Mouse (Mus musculus) frontal cortex, postnatal 10 days (tissue): ENCODE data around the gene Cdh23.
A peak's percentile ranks its signal among the peaks of the same experiment; 100 is the strongest.

Source experiments
- DNase-seq, 2 experiments: peaks; one replicate each; pipeline ENCODE4 v3.0.0; 2022; ENCODE audit warnings: low spot score in 2 of 2, mixed read lengths in 1 of 2

Cdh23 gene

DNA sequence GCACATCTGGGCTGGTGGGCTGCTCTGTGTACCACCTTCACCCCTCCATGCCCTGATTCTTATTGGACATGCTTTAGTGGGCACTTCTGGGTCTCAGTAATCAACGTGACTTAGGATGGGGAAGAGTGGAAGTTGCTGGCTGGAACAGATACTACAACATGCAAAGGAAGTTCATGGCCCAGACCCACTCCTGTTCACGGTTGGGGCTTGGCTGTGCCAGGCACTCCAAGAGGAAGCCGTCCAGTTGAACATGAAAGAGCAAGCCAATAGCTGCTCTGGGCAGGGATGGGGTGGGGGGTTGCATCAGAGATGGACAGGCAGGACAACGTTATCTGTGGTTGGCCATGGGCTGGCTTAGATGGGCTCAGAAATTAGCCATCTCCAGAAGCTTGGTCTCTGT lies 328.4 kb downstream of the Cdh23 start:
- no peak for DNase-seq

DNA sequence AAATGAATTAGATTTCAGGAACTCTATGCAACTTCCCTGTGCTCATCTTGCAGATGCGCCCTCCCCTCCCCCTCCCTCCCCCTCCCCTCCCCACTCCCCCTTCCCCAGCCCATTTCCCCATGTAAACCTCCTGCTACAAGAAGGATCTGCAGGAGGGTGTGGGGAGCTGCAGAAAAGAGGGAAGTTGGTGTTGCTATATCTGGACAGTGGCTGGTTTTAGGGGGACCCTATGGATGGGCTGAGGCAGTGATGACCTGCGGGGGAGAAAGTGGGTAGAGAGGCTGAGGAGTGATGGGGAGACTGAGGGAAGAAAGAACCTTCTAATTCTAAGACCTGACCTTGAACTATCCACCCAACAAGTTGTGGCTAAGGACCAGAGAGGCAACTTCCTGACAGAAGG lies 329.1 kb downstream of the Cdh23 start:
- DNase-seq = no peak

DNA sequence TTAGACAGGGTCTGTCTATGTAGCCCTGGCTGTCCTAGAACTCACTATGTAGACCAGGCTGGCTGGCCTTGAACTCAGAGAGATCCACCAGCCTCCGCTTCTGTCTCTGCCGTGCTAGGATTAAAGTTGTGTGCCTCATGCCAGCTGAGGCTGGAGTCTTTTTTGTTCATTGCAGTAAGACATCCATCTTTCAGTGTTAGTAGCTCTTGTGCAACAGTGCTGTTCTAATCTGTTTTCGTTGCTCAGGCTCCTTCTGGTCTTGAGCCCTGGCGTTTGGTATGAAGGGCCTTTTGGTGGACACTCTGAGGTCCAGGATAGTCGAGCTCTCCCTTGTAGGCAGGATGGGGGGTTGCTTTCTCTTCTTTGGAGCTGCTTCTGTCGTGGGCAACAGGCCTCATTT lies 332.9 kb downstream of the Cdh23 start:
- no peak for DNase-seq

DNA sequence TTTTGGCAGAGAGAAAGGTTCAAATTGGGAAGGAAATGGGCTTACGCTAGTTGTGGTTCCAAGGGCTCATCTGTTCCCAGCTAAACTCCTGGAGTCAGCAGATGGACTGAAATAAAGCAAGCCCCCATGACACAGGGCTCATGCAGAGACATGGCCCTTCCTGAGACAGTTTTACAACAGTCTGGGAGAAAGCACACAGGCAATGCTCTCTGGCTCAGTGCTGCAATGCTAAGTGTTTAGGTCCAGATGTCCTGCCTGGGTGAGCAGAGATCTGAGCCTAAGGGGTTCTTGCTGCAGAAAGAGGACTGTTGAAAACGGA lies 334.0 kb downstream of the Cdh23 start:
- DNase-seq = no peak

DNA sequence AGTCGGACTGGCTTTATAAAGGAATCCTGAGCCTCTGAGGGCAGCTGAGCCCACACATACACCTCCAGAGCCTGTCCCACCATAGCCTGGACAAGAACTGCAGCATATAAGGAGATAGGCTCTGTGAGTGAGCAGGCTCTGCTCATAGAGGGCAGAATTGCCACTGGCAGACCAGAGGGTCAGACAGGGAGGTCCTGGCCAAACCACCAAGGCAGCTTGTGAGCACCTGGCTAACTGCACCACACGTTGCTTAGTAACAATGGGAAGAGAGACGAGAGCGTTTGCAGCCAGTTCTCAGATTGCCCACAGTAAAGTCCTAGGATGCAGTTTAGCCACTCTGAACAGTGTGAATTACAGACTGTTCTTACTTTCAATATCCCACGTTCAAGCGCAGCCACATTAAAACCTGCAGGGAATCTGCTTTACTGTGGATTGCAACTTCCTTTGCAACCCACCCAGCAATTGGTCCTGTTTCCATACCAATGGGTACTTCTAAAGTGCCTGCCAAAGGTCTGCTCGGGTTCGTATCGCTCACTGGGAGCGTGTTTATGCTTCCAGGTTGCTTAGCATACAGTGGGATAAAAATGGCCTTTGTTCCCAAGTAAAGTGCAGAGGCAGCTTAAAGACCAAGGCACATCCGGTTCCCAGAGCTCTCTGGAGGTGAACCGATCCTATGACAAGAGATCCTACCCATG lies 334.5 kb downstream of the Cdh23 start:
- no peak for DNase-seq

DNA sequence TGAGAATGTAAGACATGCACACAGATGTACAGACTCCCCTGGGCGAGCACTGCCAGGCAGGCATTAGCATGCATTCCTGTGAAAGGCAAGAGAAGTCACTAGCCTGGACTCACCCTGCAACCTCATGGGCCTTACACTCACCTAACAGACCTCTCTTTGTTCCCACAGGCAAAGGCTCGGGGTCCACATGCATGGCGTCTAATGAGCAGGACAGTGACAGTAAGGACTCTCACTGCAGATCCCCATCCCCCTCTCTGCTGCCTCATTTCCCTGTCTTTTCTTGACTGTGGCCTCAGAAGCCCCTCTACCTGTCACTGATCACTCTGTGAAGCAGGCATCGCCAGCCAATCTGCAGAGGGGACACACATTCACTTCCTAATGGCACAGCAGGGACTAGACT lies 337.5 kb downstream of the Cdh23 start:
- DNase-seq = no peak

DNA sequence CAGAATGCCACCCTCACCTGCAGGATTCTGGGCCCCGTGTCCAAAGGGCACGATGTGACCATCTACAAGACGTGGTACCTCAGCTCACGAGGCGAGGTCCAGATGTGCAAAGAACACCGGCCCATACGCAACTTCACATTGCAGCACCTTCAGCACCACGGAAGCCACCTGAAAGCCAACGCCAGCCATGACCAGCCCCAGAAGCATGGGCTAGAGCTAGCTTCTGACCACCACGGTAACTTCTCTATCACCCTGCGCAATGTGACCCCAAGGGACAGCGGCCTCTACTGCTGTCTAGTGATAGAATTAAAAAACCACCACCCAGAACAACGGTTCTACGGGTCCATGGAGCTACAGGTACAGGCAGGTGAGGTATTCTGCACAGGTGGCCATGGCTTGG lies 338.4 kb downstream of the Cdh23 start:
- no peak for DNase-seq

DNA sequence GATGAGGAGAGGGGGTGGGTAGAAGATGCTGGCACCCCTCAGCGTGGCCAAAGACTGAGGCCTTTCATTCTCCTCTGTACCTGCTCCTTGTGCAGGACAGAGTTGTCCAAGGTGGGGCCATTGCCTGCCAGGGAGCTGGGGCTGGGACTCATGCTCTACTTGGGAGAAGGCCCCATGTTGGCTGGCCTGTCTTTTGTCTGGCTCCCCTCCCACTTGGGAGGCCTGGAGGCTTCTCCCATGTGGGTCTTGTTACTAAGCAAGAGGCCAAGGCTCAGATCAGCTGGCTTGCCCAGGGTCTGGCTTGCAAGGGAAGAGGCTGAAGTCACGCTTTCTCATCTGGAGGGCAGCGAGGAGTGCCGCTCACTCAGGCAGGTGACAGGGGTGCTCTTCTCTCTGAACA lies 338.8 kb downstream of the Cdh23 start:
- DNase-seq = no peak

DNA sequence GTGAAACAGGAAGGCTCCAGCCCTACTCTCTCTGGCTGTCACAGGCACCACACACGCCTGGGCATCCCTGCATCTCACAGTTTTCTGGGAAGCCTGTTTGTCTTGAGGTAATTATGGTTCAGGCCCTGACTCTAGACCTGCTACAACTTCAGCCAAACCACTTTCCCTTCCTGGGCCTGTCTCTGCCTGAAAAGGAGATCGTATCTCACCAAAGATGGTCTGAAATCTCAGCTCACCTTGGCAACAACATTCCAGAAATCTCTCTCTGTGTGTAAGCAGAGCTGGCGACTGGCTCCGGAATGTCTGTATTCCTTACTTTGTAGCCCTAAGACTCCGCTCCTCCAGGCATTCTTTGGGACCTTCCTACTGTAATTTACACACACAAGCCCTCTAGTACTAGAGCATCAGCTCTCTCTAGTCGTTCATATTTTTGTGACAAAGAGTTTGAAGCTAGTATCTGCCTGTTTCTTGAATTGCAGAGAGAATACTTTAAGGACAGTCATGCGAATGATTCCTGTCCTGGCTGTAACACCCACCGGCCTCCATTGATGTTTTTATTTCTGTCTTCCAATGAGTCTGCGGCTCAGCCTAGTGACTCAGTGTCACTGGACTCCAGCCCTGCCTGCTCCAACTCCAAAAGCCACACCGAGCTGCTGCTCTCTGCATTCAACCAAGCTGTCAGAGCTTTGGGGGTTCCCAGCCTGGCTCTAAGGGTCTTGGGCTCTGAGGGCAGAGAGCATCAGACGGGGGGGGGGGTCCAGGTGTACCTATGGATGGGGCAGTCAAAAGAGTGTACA lies 341.2 kb downstream of the Cdh23 start:
- DNase-seq = no peak

DNA sequence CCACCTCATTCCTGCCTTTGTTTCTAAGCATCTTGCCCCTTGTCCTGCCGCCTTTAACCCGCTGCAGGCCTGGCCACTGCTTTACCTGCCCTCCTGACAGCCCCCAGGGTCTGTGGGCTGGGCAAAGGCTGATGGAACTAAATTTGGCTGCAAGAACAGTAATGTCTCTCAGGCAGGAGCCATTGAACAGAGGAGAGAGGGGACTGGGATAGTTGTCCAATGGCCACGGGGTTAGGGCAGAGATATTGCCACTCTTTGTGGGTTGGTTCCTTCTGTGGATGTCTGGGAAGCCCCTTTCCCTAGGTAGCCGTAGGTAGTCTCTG lies 342.3 kb downstream of the Cdh23 start:
- DNase-seq = no peak

DNA sequence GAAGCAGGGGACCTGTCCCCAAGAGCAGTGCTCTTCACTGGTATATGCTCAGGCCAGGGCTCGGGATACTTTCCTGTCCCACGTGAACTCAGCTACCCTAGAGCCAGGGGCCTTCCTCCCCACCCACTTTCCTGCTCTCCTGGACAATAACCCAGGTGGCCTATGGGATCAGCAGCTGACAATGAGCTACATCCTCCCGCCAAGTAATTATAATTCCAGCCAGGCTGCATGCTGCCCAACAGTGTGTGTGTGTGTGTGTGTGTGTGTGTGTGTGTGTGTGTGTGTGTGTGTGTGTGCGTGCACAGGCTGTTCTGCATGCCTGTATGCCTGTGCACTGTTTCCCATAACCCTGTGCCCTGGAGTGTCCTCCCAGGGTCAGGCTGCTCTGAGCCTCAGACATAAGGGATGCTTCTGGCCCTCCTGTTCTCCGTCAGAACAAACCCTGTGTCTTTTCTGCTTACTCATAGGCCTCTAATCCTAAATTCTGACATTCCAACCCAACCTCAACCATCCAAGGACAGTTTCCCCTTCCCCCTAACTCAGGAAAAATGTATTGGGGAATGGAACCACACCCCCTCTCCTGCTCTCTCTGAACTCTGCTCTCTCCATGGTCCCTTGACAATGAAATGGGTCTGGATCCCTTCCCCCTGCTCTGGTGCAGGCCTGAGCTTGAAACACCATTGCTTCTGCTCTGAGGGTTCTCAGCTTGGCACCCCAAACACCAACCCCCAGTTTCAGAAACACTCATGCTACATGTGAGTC lies 342.9 kb downstream of the Cdh23 start:
- no peak for DNase-seq

DNA sequence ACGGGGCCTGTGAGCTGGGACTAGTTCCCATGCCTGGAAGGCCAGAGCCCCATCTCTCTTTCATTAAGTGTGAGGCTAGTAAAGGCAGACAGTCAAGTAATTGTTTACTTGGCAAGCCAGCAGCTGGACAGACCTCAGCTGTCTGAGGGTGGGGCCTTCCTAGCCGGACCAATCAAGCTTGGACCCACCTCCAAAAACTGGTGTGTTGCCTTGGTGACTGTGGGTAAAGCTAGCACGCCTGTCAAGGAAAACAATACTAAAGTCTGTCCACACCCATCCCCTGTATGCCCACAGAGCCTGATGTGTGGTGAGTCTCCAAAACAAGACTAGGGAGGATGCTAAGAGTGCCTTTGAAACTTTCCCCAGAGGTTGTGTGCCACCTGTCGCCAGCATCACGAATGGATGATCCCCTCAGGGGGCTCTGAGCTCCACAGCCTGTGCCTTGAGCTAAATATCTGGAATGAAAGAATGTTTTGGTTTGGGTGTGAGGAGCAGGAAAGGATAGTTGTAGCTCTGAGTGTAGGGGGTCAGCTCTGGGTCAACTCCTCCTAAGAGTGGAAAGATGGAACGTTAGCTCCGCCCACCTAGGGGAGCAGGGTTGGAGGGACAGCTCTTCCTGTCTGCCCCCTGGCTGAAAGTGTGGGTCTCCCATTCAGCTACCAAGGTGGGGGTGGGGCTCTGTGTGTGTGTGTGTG lies 344.4 kb downstream of the Cdh23 start:
- DNase-seq = no peak

DNA sequence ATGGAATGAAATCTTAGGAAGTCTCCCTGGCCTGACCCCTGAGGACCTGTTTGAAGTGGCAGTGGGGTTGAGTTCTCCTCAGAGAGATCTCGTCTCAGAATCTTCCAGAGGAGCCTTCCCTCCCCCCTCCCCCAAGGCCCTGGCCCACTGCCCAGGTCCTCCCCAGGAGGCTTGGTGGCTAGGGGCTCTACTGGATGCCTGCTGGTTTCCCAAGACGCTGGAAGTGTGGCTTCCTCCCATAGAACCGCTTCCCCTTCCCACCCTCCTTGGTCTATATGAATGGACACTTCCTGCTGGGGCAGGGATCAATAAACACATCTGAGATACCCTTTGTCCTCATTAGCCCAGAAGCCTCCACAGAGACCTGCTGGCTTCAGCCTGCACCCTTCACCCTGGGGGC lies 345.0 kb downstream of the Cdh23 start:
- no peak for DNase-seq

DNA sequence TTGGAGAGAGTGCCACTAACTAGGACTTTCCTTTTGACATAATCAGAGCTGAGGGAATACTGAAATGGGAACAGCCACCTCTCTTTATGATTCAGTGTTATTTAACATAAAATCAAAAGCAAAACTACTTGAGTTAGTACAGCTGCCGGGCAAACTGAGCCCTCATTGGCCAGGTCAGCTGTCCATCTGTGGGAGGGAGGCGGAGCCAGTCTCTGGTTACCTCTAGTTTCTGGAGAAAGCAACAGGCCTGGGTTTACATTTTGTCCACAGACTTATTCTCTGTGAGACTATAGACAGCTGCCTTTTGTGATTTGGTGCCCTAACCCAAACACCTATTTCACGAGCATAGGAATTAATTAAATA lies 345.5 kb downstream of the Cdh23 start:
- DNase-seq = peak in 1 of 2 experiments; percentile 64

DNA sequence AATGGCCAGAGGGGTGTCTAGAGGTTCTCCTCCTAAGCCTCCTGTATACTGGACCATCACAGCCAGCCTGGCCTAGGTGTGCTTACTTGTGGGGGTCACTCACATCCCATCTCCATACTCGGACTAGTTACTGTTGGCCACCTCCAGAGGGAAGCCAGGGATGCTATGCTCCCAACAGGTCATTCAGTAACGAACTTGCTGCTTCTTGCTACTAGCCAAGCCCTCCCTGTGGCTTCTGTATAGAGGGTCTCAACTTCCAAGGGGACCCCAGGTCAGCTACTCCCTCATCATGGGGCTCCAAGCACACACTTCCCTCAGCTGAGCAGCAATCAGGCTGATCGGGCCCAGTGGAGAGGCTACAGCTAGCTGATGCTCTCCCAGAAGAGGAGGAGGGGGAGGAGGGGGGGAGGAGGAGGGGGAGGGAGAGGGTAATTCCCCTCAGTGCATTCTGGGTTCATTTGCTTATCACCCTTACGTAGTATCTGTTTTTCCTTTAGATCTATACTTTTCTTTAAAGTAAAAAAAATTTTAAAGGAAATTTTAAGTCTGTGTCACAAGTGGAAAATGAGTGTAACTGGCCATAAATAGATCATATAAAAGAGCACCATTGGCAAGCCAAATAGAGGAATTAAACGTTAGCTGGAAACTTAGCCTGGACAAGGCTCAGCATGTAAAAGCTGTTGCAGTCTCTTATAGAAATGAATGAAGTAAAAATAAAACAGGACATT lies 346.0 kb downstream of the Cdh23 start:
- DNase-seq = no peak

DNA sequence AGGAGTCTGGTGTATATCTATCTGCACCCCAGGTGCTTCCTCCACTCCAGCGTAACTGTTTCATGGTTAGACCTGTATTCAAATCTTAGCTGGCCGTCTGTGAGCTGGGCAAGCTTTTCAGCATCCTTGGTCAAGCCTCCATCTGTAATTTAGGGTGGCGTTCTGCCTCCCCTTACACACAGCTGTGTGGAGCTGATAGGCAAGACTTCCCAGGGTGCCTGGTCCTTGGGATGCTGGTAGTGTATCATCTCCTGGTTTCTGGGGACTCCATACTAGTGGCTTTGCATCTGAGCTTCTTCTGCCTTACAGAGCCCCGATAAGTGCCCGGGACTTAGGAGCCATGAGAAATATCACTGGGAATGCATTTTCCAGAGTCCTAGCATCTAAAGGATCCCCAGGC lies 346.6 kb downstream of the Cdh23 start:
- no peak for DNase-seq

DNA sequence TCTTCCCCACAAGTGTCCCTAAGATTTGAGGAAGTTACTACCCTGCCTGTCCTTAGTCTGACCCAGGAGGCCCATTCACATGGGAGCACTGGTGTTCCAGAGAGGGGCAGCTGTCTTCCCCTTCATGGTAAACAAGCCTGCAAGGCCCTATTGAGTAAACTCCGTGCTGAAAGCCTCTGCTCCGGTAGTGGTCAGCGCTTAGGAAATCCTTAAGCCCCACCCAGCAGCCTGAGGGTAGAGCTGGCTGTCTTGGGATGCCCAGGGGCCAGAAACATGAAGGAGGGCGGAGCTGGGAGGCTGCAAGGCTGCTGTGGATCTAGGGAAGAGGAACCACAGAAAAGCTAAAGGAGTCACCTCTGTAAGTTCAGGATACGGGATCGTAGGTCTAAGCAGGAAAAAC lies 347.2 kb downstream of the Cdh23 start:
- no peak for DNase-seq

DNA sequence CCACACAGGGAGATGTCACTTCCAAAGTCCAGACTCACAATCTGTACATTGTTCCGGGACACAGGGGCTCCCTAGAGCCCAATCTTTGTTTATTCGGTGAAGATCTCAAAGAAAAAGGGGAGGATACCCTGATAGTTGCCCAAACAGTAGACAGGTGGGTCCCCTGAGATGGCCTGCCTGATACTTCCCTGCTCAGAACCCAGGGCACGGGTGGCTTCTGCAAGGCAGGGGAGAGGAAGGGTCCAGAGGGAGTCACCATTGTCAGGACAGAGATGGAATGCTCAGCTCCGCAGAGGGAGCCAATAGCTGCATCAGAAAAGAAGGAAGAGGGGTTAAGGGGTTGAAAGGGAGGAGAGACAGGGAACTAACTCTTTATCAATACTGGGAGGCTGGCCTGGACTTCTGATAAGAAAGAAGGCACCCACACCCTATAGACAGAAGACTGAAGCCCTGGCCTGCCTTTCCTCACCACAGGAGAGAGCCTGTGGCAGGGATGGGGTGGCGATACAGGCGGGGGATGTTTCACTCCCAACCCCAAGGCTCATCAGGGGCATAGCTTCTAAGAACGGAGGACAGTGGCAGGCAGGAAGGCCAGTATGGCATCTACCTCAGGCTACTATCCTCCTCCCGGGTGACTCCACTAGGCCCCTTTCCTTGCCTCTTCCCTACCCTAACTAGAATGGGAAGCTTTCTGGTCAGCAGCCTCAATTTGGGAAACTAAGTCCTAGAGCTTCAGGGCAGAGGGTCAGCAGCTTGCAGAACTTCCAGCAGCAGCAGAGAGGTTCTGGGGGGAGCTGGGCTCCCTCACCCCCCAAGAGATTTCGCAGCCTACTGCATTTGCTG lies 348.3 kb downstream of the Cdh23 start:
- DNase-seq = no peak

DNA sequence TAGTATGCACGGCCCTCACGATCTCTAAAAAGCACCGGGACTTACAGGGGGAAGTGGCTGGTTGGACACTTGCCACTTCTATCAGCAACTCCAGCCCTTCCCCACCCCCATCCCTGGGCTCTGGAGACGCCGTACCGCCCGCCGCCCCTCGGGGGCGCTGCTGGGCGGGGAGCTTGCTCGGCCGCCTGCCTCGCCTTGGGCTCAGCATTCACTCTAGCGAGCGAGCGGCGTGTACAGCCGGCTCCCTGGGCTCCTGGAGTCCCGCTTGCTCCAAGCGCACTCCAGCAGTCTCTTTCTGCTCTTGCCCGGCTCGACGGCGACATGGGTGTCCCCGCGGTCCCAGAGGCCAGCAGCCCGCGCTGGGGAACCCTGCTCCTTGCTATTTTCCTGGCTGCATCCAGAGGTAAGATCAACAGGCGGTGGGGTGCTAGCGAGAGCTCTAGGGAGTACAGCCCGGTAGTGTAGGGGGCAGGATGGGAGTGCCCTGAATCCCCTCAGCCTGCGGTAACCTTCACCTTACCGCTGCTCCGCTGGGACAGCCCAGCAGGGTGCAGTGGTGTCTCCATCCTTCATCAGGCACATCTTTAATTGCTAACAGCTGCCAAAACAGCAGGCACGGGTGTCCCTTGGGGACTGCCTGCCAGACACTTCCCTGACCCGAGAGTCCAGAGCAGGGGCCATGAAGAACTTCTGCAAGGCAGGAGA lies 349.4 kb downstream of the Cdh23 start, which contains the start of gene Vsir:
Vsir (plus strand) TSS at position 151 of the 705 bp plus-strand sequence.
- peak; percentile 59 to 71 for DNase-seq

DNA sequence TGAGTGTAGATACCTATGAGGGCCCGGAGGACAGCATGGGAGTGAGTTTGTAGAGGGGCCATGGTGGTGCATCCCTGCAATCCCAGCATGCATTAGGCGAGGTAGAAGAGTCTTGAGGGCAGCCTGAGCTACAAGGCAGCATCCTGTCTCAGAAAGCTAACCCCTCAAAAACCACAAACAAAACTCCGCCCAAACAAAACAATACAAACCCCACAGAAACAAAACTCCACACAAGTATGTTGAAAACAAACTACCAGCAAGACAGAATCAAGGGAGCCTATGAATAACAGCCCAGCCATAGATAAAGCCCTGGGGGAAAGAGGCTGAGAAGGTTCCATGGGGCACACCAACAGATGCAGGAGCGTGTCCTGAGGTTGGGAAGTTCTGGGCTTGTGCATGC lies 350.2 kb downstream of the Cdh23 start:
- DNase-seq = no peak
